Mouse (Mus musculus): ENCODE data around the gene Copb1. TPM values are rescaled to one million over a fixed set of nuclear protein-coding genes. Genes with fewer than 3 reads are reported as not detected.

The Copb1 gene
- polyA plus RNA-seq (2014; fragmentation: Illumina TruSeq; extraction: RNeasy Lipid Tissue Mini Kit (QIAGEN cat#74804); ENCODE audit: low read depth, low replicate concordance) = 339 TPM

GRCm38 (mm10) chr7:114253885-114254833, at the start of gene Copb1:
Copb1 (minus strand) TSS chr7:114254711.

GRCm38 (mm10) chr7:114276005-114276752, 21.7 kb upstream of the Copb1 start, which contains the start of gene Psma1:
Psma1 (minus strand) TSS chr7:114276118.

Other genes starting within 250 kb of the Copb1 start
- 89.6 TPM for gene Rras2, start 136.9 kb downstream of the Copb1 start, polyA plus RNA-seq (2014; fragmentation: Illumina TruSeq; extraction: RNeasy Lipid Tissue Mini Kit (QIAGEN cat#74804); ENCODE audit: low read depth, low replicate concordance)
- 377 TPM for gene Psma1, start 21.4 kb upstream of the Copb1 start, polyA plus RNA-seq (2014; fragmentation: Illumina TruSeq; extraction: RNeasy Lipid Tissue Mini Kit (QIAGEN cat#74804); ENCODE audit: low read depth, low replicate concordance)
- gene Pde3b, start 160.6 kb upstream of the Copb1 start, polyA plus RNA-seq (2014; fragmentation: Illumina TruSeq; extraction: RNeasy Lipid Tissue Mini Kit (QIAGEN cat#74804); ENCODE audit: low read depth, low replicate concordance) = 61.6 TPM

All from adrenal gland, adult 10 weeks (tissue).